ENCODE assay signal across 15 mouse cellular contexts in genomic region chr10:77098619-77099018, GRCm38 (mm10).
DNase-seq lines count a peak whose midpoint lies in the region; ATAC-seq and TF ChIP-seq lines count a peak whose summit lies in the region.
"Had no signal": no experiment of that assay in that cellular context is flagged by ENCODE, and none has a peak within 500 bp of the region (broad histone marks: within the 10 kb centered on the region; RNA-seq: fewer than 3 reads in every experiment).

No protein-coding gene starts in this region.

- no peak overlapping the region for H3K9ac ChIP-seq in liver, embryonic 15.5 days
- H3K9ac ChIP-seq in liver, embryonic 11.5 days (ENCODE audit: low read depth, low read length), result no peak overlapping the region
- H3K9ac ChIP-seq in hindbrain, embryonic 12.5 days, result no peak overlapping the region
- H3K9ac ChIP-seq: forebrain, embryonic 15.5 days; limb, embryonic 13.5 days; midbrain, embryonic 12.5 days had no signal

- H3K27ac ChIP-seq in liver, embryonic 15.5 days (replicated peaks), result 0 out of 2 replicates have a peak overlapping the region, but pooled peaks have one; percentile 14
- no peak overlapping the region for H3K27ac ChIP-seq in liver, embryonic 11.5 days (ENCODE audit: low read depth, low read length)
- H3K27ac ChIP-seq in heart, embryonic 10.5 days, result peak overlapping the region; percentile 67; the same call in 1 of the 2 replicates
- H3K27ac ChIP-seq in hindbrain, embryonic 12.5 days, result no peak overlapping the region
- H3K27ac ChIP-seq: forebrain, embryonic 15.5 days; midbrain, embryonic 12.5 days had no signal

- peaks cover 4% of the 10 kb centered on the region for H3K36me3 ChIP-seq in liver, embryonic 15.5 days (replicated peaks)
- H3K36me3 ChIP-seq in liver, embryonic 11.5 days (ENCODE audit: control insufficient read depth, insufficient read depth, low read length), result peaks cover 3% of the 10 kb centered on the region
- peaks cover 33% of the 10 kb centered on the region for H3K36me3 ChIP-seq in heart, embryonic 10.5 days
- H3K36me3 ChIP-seq in myocyte (ENCODE audit: control insufficient read depth, insufficient read depth), result peaks cover 14% of the 10 kb centered on the region
- 0 out of 2 replicates have a peak, but pooled peaks cover 2% of the 10 kb centered on the region for H3K36me3 ChIP-seq in hindbrain, embryonic 12.5 days
- H3K36me3 ChIP-seq: forebrain, embryonic 15.5 days; midbrain, embryonic 12.5 days had no signal

- H3K27me3 ChIP-seq in liver, embryonic 15.5 days, result no peaks in the 10 kb centered on the region
- H3K27me3 ChIP-seq in liver, embryonic 11.5 days (replicated peaks; ENCODE audit: control insufficient read depth, insufficient read depth, low read length), result no peaks in the 10 kb centered on the region
- no peaks in the 10 kb centered on the region for H3K27me3 ChIP-seq in heart, embryonic 10.5 days (ENCODE audit: insufficient read depth, poor library complexity, severe bottlenecking)
- no peaks in the 10 kb centered on the region for H3K27me3 ChIP-seq in myocyte (ENCODE audit: control insufficient read depth, insufficient read depth, insufficient read length)
- no peaks in the 10 kb centered on the region for H3K27me3 ChIP-seq in hindbrain, embryonic 12.5 days
- H3K27me3 ChIP-seq: forebrain, embryonic 15.5 days; limb, embryonic 13.5 days; midbrain, embryonic 12.5 days had no signal

- ATAC-seq in liver, embryonic 15.5 days (ENCODE audit: insufficient read depth), result no peak
- no peak for ATAC-seq in liver, embryonic 11.5 days (replicated peaks; ENCODE audit: low FRiP score)
- no peak for ATAC-seq in hindbrain, embryonic 12.5 days (ENCODE audit: low FRiP score)
- ATAC-seq: CD4-positive, CD25-positive, alpha-beta regulatory T cell, adult 4 months; forebrain, embryonic 15.5 days had no signal

- intact Hi-C loops in left cerebral cortex, postnatal 14 days (cut with DNase I), result no loop called here

- peaks cover 98% of the 10 kb centered on the region for H3K79me2 ChIP-seq in myocyte (ENCODE audit: control insufficient read depth, insufficient read depth)

- H3K4me3 ChIP-seq in liver, embryonic 15.5 days (replicated peaks), result no peak overlapping the region
- H3K4me3 ChIP-seq in liver, embryonic 11.5 days (ENCODE audit: low read depth, low read length), result no peak overlapping the region
- H3K4me3 ChIP-seq in heart, embryonic 10.5 days, result no peak overlapping the region
- H3K4me3 ChIP-seq in myocyte, result no peak overlapping the region
- no peak overlapping the region for H3K4me3 ChIP-seq in hindbrain, embryonic 12.5 days
- H3K4me3 ChIP-seq: forebrain, embryonic 15.5 days; limb, embryonic 13.5 days; midbrain, embryonic 12.5 days had no signal

- no peak for DNase-seq in liver, embryonic 11.5 days (ENCODE audit: low spot score)
- peak; percentile 63 for DNase-seq in NIH3T3 (ENCODE audit: low read depth)
- no peak for DNase-seq in heart, embryonic 10.5 days (ENCODE audit: low spot score)
- DNase-seq in left cerebral cortex, postnatal 14 days (ENCODE audit: low spot score in 2 of 2), result no peak
- DNase-seq: adrenal gland, postnatal 14 days; cerebellum, postnatal 10 days; embryo, embryonic 11 days; right cerebral cortex, adult 18-20 months had no signal

- peaks cover 18% of the 10 kb centered on the region for H3K4me1 ChIP-seq in liver, embryonic 15.5 days (replicated peaks)
- peaks cover 8% of the 10 kb centered on the region; the same call in 1 of the 2 replicates for H3K4me1 ChIP-seq in liver, embryonic 11.5 days (replicated peaks; ENCODE audit: control insufficient read depth, insufficient read depth, low read length)
- H3K4me1 ChIP-seq in heart, embryonic 10.5 days, result peaks cover 27% of the 10 kb centered on the region
- H3K4me1 ChIP-seq in hindbrain, embryonic 12.5 days, result peaks cover 11% of the 10 kb centered on the region
- H3K4me1 ChIP-seq: forebrain, embryonic 15.5 days had no signal

- WGBS in liver, embryonic 15.5 days (ENCODE audit: insufficient replicate concordance), result 66% methylated on average over 2 of the region's 2 CpGs
- WGBS in liver, embryonic 11.5 days, result 71% methylated on average over 2 of the region's 2 CpGs
- WGBS in heart, embryonic 10.5 days, result 83% methylated on average over 2 of the region's 2 CpGs
- 84% methylated on average over 2 of the region's 2 CpGs for WGBS in hindbrain, embryonic 12.5 days

- H3ac ChIP-seq in myocyte (ENCODE audit: control insufficient read depth, insufficient read length), result no peak overlapping the region

- H3K9me3 ChIP-seq in liver, embryonic 15.5 days (replicated peaks), result no peaks in the 10 kb centered on the region
- no peaks in the 10 kb centered on the region for H3K9me3 ChIP-seq in liver, embryonic 11.5 days (ENCODE audit: control insufficient read depth, low read length)
- H3K9me3 ChIP-seq in heart, embryonic 10.5 days, result no peaks in the 10 kb centered on the region
- H3K9me3 ChIP-seq in hindbrain, embryonic 12.5 days (replicated peaks), result no peaks in the 10 kb centered on the region
- H3K9me3 ChIP-seq: forebrain, embryonic 15.5 days; limb, embryonic 13.5 days; midbrain, embryonic 12.5 days had no signal

- TF ChIP-seq POLR2A in myocyte (IDR thresholded peaks at IDR 0.05; ENCODE audit: insufficient read length, low read depth), result no peak

- H3K4me2 ChIP-seq in liver, embryonic 15.5 days, result no peak overlapping the region
- no peak overlapping the region for H3K4me2 ChIP-seq in liver, embryonic 11.5 days
- H3K4me2 ChIP-seq in myocyte (ENCODE audit: low read depth), result peak overlapping the region; percentile 64
- no peak overlapping the region for H3K4me2 ChIP-seq in hindbrain, embryonic 12.5 days (replicated peaks)
- H3K4me2 ChIP-seq: forebrain, embryonic 15.5 days; limb, embryonic 13.5 days; midbrain, embryonic 12.5 days had no signal

TF ChIP-seq in myocyte, 11 proteins besides CTCF, POLR2A, EP300 and RAD21:
- no peak for TF ChIP-seq TCF12 (IDR thresholded peaks at IDR 0.05; ENCODE audit: insufficient read depth, poor library complexity, severe bottlenecking)
- TF ChIP-seq MYOG (IDR thresholded peaks at IDR 0.05; ENCODE audit: control insufficient read depth in 1 of 3, insufficient read depth in 1 of 3, insufficient read length in 2 of 3, low read depth in 2 of 3), result no peak
- TF ChIP-seq SRF (IDR thresholded peaks at IDR 0.05; ENCODE audit: control insufficient read depth, insufficient read length, low read depth), result no peak
- TF ChIP-seq POLR2AphosphoS2 (IDR thresholded peaks at IDR 0.05; ENCODE audit: insufficient read length, low read depth), result no peak

Comparison
In these comparisons a context has a peak if more than half of its experiments do, and no peak if none do; other contexts are left out.
1. H3K27ac ChIP-seq: peak in liver, embryonic 15.5 days (single experiment) and heart, embryonic 10.5 days (single experiment); none in liver, embryonic 11.5 days (single experiment) and hindbrain, embryonic 12.5 days (single experiment).